Mouse (Mus musculus) lung, adult 2 months (tissue): ENCODE results near the gene Hadh. TPM values are rescaled to one million over a fixed set of nuclear protein-coding genes. Genes with fewer than 3 reads are reported as not detected.

Experiments used
- DNase-seq: peaks from one replicate; pipeline ENCODE4 v3.0.0; 2022
- H3K4me1 ChIP-seq: fragments of 200-500 bp; 2 replicates; pipeline ENCODE4 v1.6.1; 2011; ENCODE audit warnings: low read length; ENCODE audit not compliant: control insufficient read depth, insufficient read depth
- H3K4me3 ChIP-seq: fragments of 200-500 bp; replicated peaks from 2 replicates; pipeline ENCODE3; 2011; ENCODE audit warnings: low read depth, mild to moderate bottlenecking, control low read depth, low read length; ENCODE audit errors: extremely low read depth
- CTCF ChIP-seq: fragments of 200-500 bp; IDR thresholded peaks from 2 replicates; pipeline ENCODE4 v1.5.1; 2011; ENCODE audit warnings: mild to moderate bottlenecking, low read length, control low read depth; ENCODE audit not compliant: insufficient read depth
- POLR2A ChIP-seq: fragments of 200-500 bp; IDR thresholded peaks from 2 replicates; pipeline ENCODE4 v1.6.1; 2011; ENCODE audit warnings: low read depth, mild to moderate bottlenecking, control low read depth, low read length, borderline replicate concordance; ENCODE audit errors: extremely low read depth
- WGBS: fragments of 180-500 bp; shearing (Covaris S2); methylation state at CpG from one replicate; pipeline ENCODE4 v1.1.7; 2018; 5-methylcytosine and 5-hydroxymethylcytosine counted together
- polyA plus RNA-seq: library from polyadenylated mRNA; depleted of rRNA; stranded (reverse); fragments of >200 nt; gene quantifications from 2 replicates; pipeline ENCODE4 v1.2.3, GENCODE M21; 2012

The Hadh gene
- polyA plus RNA-seq, 1 experiment: 113 TPM

- peak within 1 kb of the TSS; percentile 83 for H3K4me3 ChIP-seq
- TF ChIP-seq CTCF (no peak), POLR2A (peak; percentile 44; the same call in 1 of the 2 replicates)
- 2% methylated on average over 71 of the region's 71 CpGs for whole genome bisulfite sequencing
- H3K4me1 ChIP-seq: 0 out of 2 replicates have a peak, but pooled peaks cover 2% of the 10 kb centered on the region
- peak; percentile 83 for DNase-seq
Measured at GRCm38 (mm10) chr3:131302452-131303319, 30.8 kb upstream of the Hadh start, which contains the start of gene Cyp2u1. Cyp2u1 (minus strand) TSS chr3:131303227.

- no peak for DNase-seq
- Histone ChIP-seq H3K4me3 (no peak overlapping the region), H3K4me1 (0 out of 2 replicates have a peak, but pooled peaks cover 2% of the 10 kb centered on the region)
- 4% methylated on average over 6 of the region's 6 CpGs for WGBS
- TF ChIP-seq CTCF (peak; percentile 47; the same call in 1 of the 2 replicates), POLR2A (no peak)
Measured at GRCm38 (mm10) chr3:131299908-131300307, 28.0 kb upstream of the Hadh start.

- Histone ChIP-seq H3K4me1 (0 out of 2 replicates have a peak, but pooled peaks cover 2% of the 10 kb centered on the region), H3K4me3 (no peak overlapping the region)
- WGBS: 64% methylated on average over 9 of the region's 9 CpGs
- TF ChIP-seq POLR2A: no peak
- TF ChIP-seq CTCF: no peak
- no peak for DNase-seq
Measured at GRCm38 (mm10) chr3:131299078-131299477, 27.2 kb upstream of the Hadh start.

DNA sequence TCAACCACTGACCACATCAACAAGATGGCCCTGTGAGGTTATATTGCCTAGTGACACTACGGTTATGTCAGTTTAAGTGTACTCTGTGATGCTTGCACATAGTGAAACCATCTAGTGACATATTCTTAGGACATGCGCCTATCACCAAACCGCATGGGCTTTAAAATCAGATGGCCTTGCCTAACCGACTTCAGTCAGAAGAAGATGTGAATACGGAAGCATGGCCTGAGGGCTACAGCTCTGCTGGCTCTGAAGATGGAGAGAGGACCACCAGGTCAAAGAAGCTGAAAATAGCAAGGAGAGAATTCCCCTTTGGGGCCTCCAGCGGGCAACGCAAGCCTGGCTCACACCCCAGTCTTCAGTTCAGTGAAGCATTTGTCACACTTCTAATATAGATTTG is 25.0 kb upstream of the Hadh start:
- TF ChIP-seq POLR2A (no peak), CTCF (no peak)
- Histone ChIP-seq H3K4me1 (no peaks in the 10 kb centered on the region), H3K4me3 (no peak overlapping the region)
- 90% methylated on average over 7 of the region's 7 CpGs for WGBS
- DNase-seq: no peak

- DNase-seq: no peak
- no peak for TF ChIP-seq POLR2A
- TF ChIP-seq CTCF: no peak
- Histone ChIP-seq H3K4me3 (no peak overlapping the region), H3K4me1 (no peaks in the 10 kb centered on the region)
- WGBS: 56% methylated on average over 12 of the region's 12 CpGs
Measured at GRCm38 (mm10) chr3:131295513-131296200, 23.8 kb upstream of the Hadh start.

DNA sequence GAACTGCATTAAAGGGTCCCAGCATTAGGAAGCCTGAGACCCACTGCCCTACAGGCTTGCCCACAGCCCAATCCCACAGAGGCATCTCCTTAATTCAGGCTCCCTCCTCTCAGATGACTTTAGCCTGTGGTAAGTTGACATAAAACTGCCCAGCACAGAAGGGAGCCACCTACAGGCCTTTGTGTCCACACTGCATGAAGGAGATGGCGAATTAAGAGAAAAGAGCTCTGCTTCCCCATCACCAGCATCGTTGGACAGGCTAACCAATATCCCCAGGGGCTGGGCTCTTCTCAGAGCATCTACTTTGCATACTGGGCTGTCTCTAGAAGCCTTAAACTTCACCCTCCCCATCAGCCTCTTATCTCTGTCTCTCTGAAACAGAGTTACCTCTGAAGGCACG is 22.6 kb upstream of the Hadh start:
- 53% methylated on average over 3 of the region's 3 CpGs for WGBS
- no peak for TF ChIP-seq POLR2A
- TF ChIP-seq CTCF: no peak
- DNase-seq: no peak
- Histone ChIP-seq H3K4me3 (no peak overlapping the region), H3K4me1 (no peaks in the 10 kb centered on the region)

GRCm38 (mm10) chr3:131292959-131293358 is 21.1 kb upstream of the Hadh start:
- Histone ChIP-seq H3K4me3 (no peak overlapping the region), H3K4me1 (no peaks in the 10 kb centered on the region)
- WGBS: 77% methylated on average over 3 of the region's 3 CpGs
- TF ChIP-seq CTCF (no peak), POLR2A (no peak)
- no peak for DNase-seq

DNA sequence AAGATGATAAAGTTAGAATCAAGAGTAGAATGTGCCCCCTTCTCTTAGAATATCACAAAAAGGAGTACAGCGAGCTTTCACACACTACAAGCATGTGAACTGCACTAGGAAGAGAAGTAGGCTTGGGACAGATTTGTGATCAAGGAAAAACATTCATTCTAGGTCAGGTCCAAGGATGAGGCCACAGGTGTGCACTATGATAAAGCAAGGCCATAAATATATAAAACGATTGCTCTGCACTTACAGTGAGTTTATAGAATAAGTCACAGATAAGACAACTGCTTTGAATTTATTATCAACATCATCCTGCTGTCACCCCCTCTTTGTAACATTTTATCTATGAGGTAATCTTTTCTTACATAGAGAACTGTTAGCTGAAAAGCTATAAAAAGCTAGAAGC is 20.4 kb upstream of the Hadh start:
- WGBS: 83% methylated on average over 2 of the region's 2 CpGs
- H3K4me1 ChIP-seq: no peaks in the 10 kb centered on the region
- no peak overlapping the region for H3K4me3 ChIP-seq
- TF ChIP-seq CTCF: no peak
- TF ChIP-seq POLR2A: no peak
- no peak for DNase-seq

DNA sequence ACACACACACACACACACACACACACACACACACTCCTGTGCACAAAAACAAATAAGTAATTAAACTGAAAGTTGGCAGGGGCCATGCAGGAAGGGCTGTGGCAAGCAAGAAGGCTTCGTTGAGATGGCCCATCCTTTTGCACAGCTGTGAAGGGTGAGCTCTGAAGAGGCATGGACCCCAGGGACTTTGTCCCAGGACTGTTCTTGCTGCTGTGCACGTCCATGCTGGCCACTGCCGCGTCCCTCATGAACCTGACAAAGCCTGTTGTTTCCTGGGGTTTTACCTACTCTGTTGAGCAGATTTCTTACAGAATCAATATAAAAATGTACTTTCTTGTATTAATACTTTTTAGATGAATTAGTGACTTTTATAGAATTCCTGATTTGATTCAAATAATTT is 20.0 kb upstream of the Hadh start:
- no peak for DNase-seq
- WGBS: 74% methylated on average over 4 of the region's 4 CpGs
- Histone ChIP-seq H3K4me3 (no peak overlapping the region), H3K4me1 (no peaks in the 10 kb centered on the region)
- TF ChIP-seq CTCF (no peak), POLR2A (no peak)

DNA sequence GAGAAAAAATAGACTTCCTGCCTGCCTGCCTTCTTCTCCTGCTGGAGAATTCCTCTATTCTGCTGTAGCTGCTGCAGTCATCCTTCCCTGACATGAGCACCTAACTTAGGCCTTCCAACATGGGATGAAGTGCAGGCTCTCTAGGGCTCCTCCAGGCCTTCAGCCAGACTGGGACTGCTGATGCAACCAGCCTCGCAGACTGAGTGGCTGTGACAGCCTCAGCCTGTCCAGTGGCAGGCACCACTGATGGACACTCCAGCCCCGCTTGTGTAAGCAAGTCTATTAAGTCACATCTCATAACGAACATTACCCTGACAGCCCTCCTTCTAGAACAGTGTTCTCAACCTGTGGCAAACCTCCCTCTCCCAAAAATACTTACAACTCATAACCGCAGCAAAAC is 2.2 kb upstream of the Hadh start:
- DNase-seq: no peak
- WGBS: 74% methylated on average over 4 of the region's 4 CpGs
- TF ChIP-seq POLR2A: no peak
- TF ChIP-seq CTCF: no peak
- Histone ChIP-seq H3K4me3 (no peak overlapping the region), H3K4me1 (peaks cover 6% of the 10 kb centered on the region; the same call in 1 of the 2 replicates)
